In the genomic region with DNA sequence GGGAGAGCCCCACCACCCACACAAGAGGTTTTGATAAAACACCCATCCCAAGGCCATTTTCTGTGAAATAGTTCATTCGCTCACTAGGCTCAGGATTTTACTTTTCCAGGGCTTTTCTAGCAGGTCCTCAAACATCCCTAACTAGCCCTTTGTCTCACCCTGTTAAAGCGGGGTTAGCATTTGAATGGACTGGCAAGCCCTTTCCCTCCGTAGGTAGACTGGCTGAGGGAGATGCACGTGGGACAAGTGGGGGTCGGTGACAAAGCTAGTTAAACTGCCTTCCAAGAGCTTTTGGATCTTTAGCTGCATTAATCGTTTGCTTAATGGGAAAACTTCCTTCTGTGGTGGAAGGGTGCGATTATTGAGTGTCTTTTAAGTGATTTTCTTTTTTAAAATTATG, we compare ENCODE assay signal across 25 mouse cellular contexts. TPM values are rescaled to one million over a fixed set of nuclear protein-coding genes. Genes with fewer than 3 reads are reported as not detected.
DNase-seq lines count a peak whose midpoint lies in the region; ATAC-seq and TF ChIP-seq lines count a peak whose summit lies in the region.
"Had no signal": no experiment of that assay in that cellular context is flagged by ENCODE, and none has a peak within 500 bp of the region (broad histone marks: within the 10 kb centered on the region; RNA-seq: fewer than 3 reads in every experiment).

No protein-coding gene starts in this region.

- no peaks in the 10 kb centered on the region for H3K27me3 ChIP-seq in ES-Bruce4 (ENCODE audit: control insufficient read depth, insufficient read depth, low read length, poor library complexity, severe bottlenecking)
- H3K27me3 ChIP-seq in embryonic facial prominence, embryonic 10.5 days (replicated peaks; ENCODE audit: low read depth, poor library complexity, severe bottlenecking) = peaks cover 68% of the 10 kb centered on the region
- peaks cover 30% of the 10 kb centered on the region for H3K27me3 ChIP-seq in limb, embryonic 14.5 days (ENCODE audit: control insufficient read depth, insufficient read depth, low read length)
- no peaks in the 10 kb centered on the region; the same call in 1 of the 2 replicates for H3K27me3 ChIP-seq in thymus, adult 2 months (ENCODE audit: control insufficient read depth, insufficient read depth, low read length)

- intact Hi-C loops in heart, postnatal 36 days (cut with DNase I) = loop anchor here (10.0 kb wide), 1 partner anchor 213 kb away; a partner anchor contains a TSS

- 34% methylated on average over 7 of the region's 7 CpGs for WGBS in embryonic facial prominence, embryonic 10.5 days
- 43% methylated on average over 7 of the region's 7 CpGs for WGBS in limb, embryonic 14.5 days
- WGBS in thymus, adult 2 months = 60% methylated on average over 7 of the region's 7 CpGs

- H3K36me3 ChIP-seq in ES-Bruce4 (ENCODE audit: control insufficient read depth, insufficient read depth, low read length, poor library complexity, severe bottlenecking) = peaks cover 9% of the 10 kb centered on the region; the same call in 1 of the 2 replicates
- peaks cover 97% of the 10 kb centered on the region for H3K36me3 ChIP-seq in embryonic facial prominence, embryonic 10.5 days (replicated peaks)
- peaks cover 75% of the 10 kb centered on the region for H3K36me3 ChIP-seq in limb, embryonic 14.5 days (ENCODE audit: control insufficient read depth, insufficient read depth, low read length)
- H3K36me3 ChIP-seq in thymus, adult 2 months (ENCODE audit: control insufficient read depth, insufficient read depth, low read length) = no peaks in the 10 kb centered on the region

- TF ChIP-seq CTCF in ES-Bruce4 (IDR thresholded peaks at IDR 0.05; ENCODE audit: low read depth, low read length) = no peak
- TF ChIP-seq CTCF in thymus, adult 2 months (IDR thresholded peaks at IDR 0.05; ENCODE audit: borderline replicate concordance, control insufficient read depth, extremely low read depth, insufficient read depth, low read length, poor library complexity) = no peak

- ATAC-seq in limb, embryonic 14.5 days (ENCODE audit: low FRiP score, low read depth) = no peak
- no peak for ATAC-seq in erythroblast, adult 5-6 weeks (replicated peaks; ENCODE audit: low FRiP score, poor library complexity, severe bottlenecking)
- ATAC-seq: CD4-positive, CD25-positive, alpha-beta regulatory T cell, adult 4 months had no signal

- no peaks in the 10 kb centered on the region for H3K9me3 ChIP-seq in ES-Bruce4 (replicated peaks; ENCODE audit: control insufficient read depth, insufficient read depth, low read length, poor library complexity, severe bottlenecking)
- H3K9me3 ChIP-seq in embryonic facial prominence, embryonic 10.5 days = peaks cover 39% of the 10 kb centered on the region
- H3K9me3 ChIP-seq in limb, embryonic 14.5 days (ENCODE audit: control insufficient read depth, low read length) = peaks cover 33% of the 10 kb centered on the region

- H3K9ac ChIP-seq in ES-Bruce4 (ENCODE audit: low read depth, poor library complexity, severe bottlenecking) = peak overlapping the region; percentile 36; the same call in 1 of the 2 replicates
- no peak overlapping the region for H3K9ac ChIP-seq in limb, embryonic 14.5 days (ENCODE audit: low read depth, low read length, severe bottlenecking)
- H3K9ac ChIP-seq: embryonic facial prominence, embryonic 13.5 days; hindbrain, embryonic 13.5 days had no signal

- DNase-seq in heart, adult 11 months = peak; percentile 51
- DNase-seq in heart, postnatal 36 days = no peak
- no peak for DNase-seq in embryonic facial prominence, embryonic 10.5 days (ENCODE audit: low spot score)
- no peak for DNase-seq in limb, embryonic 14.5 days (ENCODE audit: low spot score)
- no peak for DNase-seq in thymus, adult 2 months
- no peak for DNase-seq in kidney, postnatal 4 days
- DNase-seq: adrenal gland, postnatal 36 days; cerebellum, adult 11 months; cerebellum, postnatal 14 days; gastrocnemius, postnatal 36 days; liver; lung, postnatal 14 days; retina, postnatal 1 day; right cerebral cortex, postnatal 25 days; spleen, adult 18-20 months; thymus, postnatal 14 days had no signal

- peak overlapping the region; percentile 13 for H3K4me2 ChIP-seq in limb, embryonic 14.5 days (replicated peaks; ENCODE audit: low read depth, low read length, severe bottlenecking)
- H3K4me2 ChIP-seq: embryonic facial prominence, embryonic 13.5 days; hindbrain, embryonic 13.5 days; midbrain, embryonic 11.5 days had no signal

- no peak for TF ChIP-seq POLR2A in ES-Bruce4 (IDR thresholded peaks at IDR 0.05; ENCODE audit: insufficient read depth, low read length)
- no peak for TF ChIP-seq POLR2A in limb, embryonic 14.5 days (IDR thresholded peaks at IDR 0.05; ENCODE audit: borderline replicate concordance, extremely low read depth, insufficient read depth, insufficient read length)
- no peak for TF ChIP-seq POLR2A in thymus, adult 2 months (IDR thresholded peaks at IDR 0.05; ENCODE audit: control insufficient read depth, extremely low read depth, insufficient read depth, low read length, poor library complexity)

- no peak overlapping the region for H3K4me3 ChIP-seq in ES-Bruce4 (ENCODE audit: low read depth, low read length)
- peak overlapping the region; percentile 55; the same call in 1 of the 2 replicates for H3K4me3 ChIP-seq in embryonic facial prominence, embryonic 10.5 days
- H3K4me3 ChIP-seq in limb, embryonic 14.5 days (replicated peaks; ENCODE audit: low read length) = peak overlapping the region; percentile 42
- H3K4me3 ChIP-seq in thymus, adult 2 months (ENCODE audit: control insufficient read depth, insufficient read depth, low read length) = no peak overlapping the region
- H3K4me3 ChIP-seq: embryonic facial prominence, embryonic 13.5 days; hindbrain, embryonic 13.5 days had no signal

- peak; percentile 74 for TF ChIP-seq EP300 in ES-Bruce4 (IDR thresholded peaks at IDR 0.05; ENCODE audit: insufficient read depth, low read depth, low read length)

- peak overlapping the region; percentile 59 for H3K27ac ChIP-seq in ES-Bruce4 (ENCODE audit: insufficient read depth, low read length)
- H3K27ac ChIP-seq in embryonic facial prominence, embryonic 10.5 days (replicated peaks) = no peak overlapping the region
- no peak overlapping the region for H3K27ac ChIP-seq in limb, embryonic 14.5 days (replicated peaks; ENCODE audit: low read depth, low read length)
- H3K27ac ChIP-seq in thymus, adult 2 months (ENCODE audit: control insufficient read depth, insufficient read depth, low read length) = no peak overlapping the region
- H3K27ac ChIP-seq: embryonic facial prominence, embryonic 13.5 days; hindbrain, embryonic 13.5 days; kidney, postnatal 0 days had no signal

- peaks cover 3% of the 10 kb centered on the region for H3K4me1 ChIP-seq in ES-Bruce4 (ENCODE audit: control insufficient read depth, insufficient read depth, low read length)
- H3K4me1 ChIP-seq in embryonic facial prominence, embryonic 10.5 days = peaks cover 46% of the 10 kb centered on the region
- H3K4me1 ChIP-seq in limb, embryonic 14.5 days (ENCODE audit: control insufficient read depth, insufficient read depth, low read length) = peaks cover 20% of the 10 kb centered on the region
- H3K4me1 ChIP-seq in thymus, adult 2 months (replicated peaks; ENCODE audit: control insufficient read depth, insufficient read depth, low read length) = no peaks in the 10 kb centered on the region

RNA-seq across cellular contexts. Expression of a gene that starts 3.8 kb away (rescaled TPM):
- 1,000 to 10,000 TPM; 1,171 to 1,227 TPM for total RNA-seq in heart, postnatal 36 days (2021)
- 394 and 424 TPM in 2 replicates for polyA plus RNA-seq in ES-Bruce4 (2011; ENCODE audit: insufficient read depth, insufficient read length, low read depth, missing spikeins)
- 1,270 and 1,303 TPM in 2 replicates for polyA plus RNA-seq in embryonic facial prominence, embryonic 10.5 days (2016; fragmentation: Nextera tagmentation; extraction: Ambion mirVana)
- 2,875 and 2,934 TPM in 2 replicates for polyA plus RNA-seq in limb, embryonic 14.5 days (2012; rRNA removed)
- polyA plus RNA-seq in limb, embryonic 14.5 days (2014; fragmentation: Nextera tagmentation; extraction: Ambion mirVana) = 2,366 and 2,381 TPM in 2 replicates
- total RNA-seq in erythroblast, adult 5-6 weeks (2015; ENCODE audit: low replicate concordance) = 236 and 242 TPM in 2 replicates
- 156 and 162 TPM in 2 replicates for total RNA-seq in erythroblast, adult 5-6 weeks (2017; ENCODE audit: low replicate concordance)
- 681 and 716 TPM in 2 replicates for polyA plus RNA-seq in thymus, adult 2 months (2012; rRNA removed)

RNA-seq across cellular contexts. Expression of a gene that starts 58.6 kb away (rescaled TPM):
- 1 to 10 TPM; 2.4 TPM for total RNA-seq in heart, postnatal 36 days (2021)
- polyA plus RNA-seq in ES-Bruce4 (2011; ENCODE audit: insufficient read depth, insufficient read length, low read depth, missing spikeins) = 0.40 and 0.90 TPM in 2 replicates
- polyA plus RNA-seq in embryonic facial prominence, embryonic 10.5 days (2016; fragmentation: Nextera tagmentation; extraction: Ambion mirVana) = 11.9 and 14.6 TPM in 2 replicates
- 0.65 and 0.73 TPM in 2 replicates for polyA plus RNA-seq in limb, embryonic 14.5 days (2012; rRNA removed)
- polyA plus RNA-seq in limb, embryonic 14.5 days (2014; fragmentation: Nextera tagmentation; extraction: Ambion mirVana) = 11.7 and 13.4 TPM in 2 replicates
- not detected in 2 replicates for total RNA-seq in erythroblast, adult 5-6 weeks (2015; ENCODE audit: low replicate concordance)
- total RNA-seq in erythroblast, adult 5-6 weeks (2017; ENCODE audit: low replicate concordance) = 0.43 and 8.5 TPM in 2 replicates
- 0.07 and 0.14 TPM in 2 replicates for polyA plus RNA-seq in thymus, adult 2 months (2012; rRNA removed)
- total RNA-seq: midbrain, postnatal 0 days had no signal
- polyA plus RNA-seq: kidney, adult 2 months had no signal

Comparison
In these comparisons a context has a peak if more than half of its experiments do, and no peak if none do; other contexts are left out.
1. H3K4me3 ChIP-seq: peak in embryonic facial prominence, embryonic 10.5 days (single experiment) and limb, embryonic 14.5 days (single experiment); none in ES-Bruce4 (single experiment) and thymus, adult 2 months (single experiment).